Mouse (Mus musculus) MEL (cell line): ENCODE results near the gene Imp4. TPM values are rescaled to one million over a fixed set of nuclear protein-coding genes. Genes with fewer than 3 reads are reported as not detected.

Source experiments
- DNase-seq: peaks from one replicate; pipeline ENCODE4 v3.0.0; 2011; ENCODE audit warnings: low read depth, low spot score
- H3K27ac ChIP-seq: 2 replicates; pipeline ENCODE4 v1.5.1; 2012; ENCODE audit warnings: low read depth, mild to moderate bottlenecking, control low read depth, low read length, moderate library complexity; ENCODE audit not compliant: control insufficient read depth
- H3K27me3 ChIP-seq, 2 experiments: fragments of 150-350 bp in 1 of 2; sonication (generic) in 1 of 2; 2 replicates each; pipeline ENCODE4 v1.6.1; 2012; ENCODE audit warnings: low read length in 2 of 2, mild to moderate bottlenecking in 2 of 2, improper control_type of control experiment in 1 of 2, moderate library complexity in 1 of 2; ENCODE audit not compliant: insufficient read depth in 2 of 2, control insufficient read depth in 1 of 2
- H3K36me3 ChIP-seq, 2 experiments: 2 replicates each; pipeline ENCODE4 v1.6.1; 2012 to 2014; ENCODE audit warnings: low read length in 2 of 2, improper control_type of control experiment in 1 of 2, inconsistent platforms in 1 of 2, mild to moderate bottlenecking in 1 of 2; ENCODE audit not compliant: insufficient read depth in 2 of 2, control insufficient read depth in 1 of 2
- H3K4me1 ChIP-seq, 2 experiments: fragments of 150-350 bp in 1 of 2; sonication (generic) in 1 of 2; 2 replicates each; pipeline ENCODE4 v1.6.1; 2012; ENCODE audit warnings: low read length in 2 of 2, improper control_type of control experiment in 1 of 2, mild to moderate bottlenecking in 1 of 2; ENCODE audit not compliant: insufficient read depth in 2 of 2, control insufficient read depth in 1 of 2
- H3K4me3 ChIP-seq, 2 experiments: fragments of 150-350 bp in 1 of 2; sonication (generic) in 1 of 2; 2 replicates each; pipeline ENCODE4 v1.5.1; 2012; ENCODE audit warnings: low read depth in 2 of 2, low read length in 2 of 2, mild to moderate bottlenecking in 2 of 2, moderate library complexity in 2 of 2, control low read depth in 1 of 2, improper control_type of control experiment in 1 of 2; ENCODE audit not compliant: control insufficient read depth in 1 of 2, insufficient read depth in 1 of 2
- H3K79me2 ChIP-seq: 2 replicates; pipeline ENCODE4 v1.6.1; 2012; ENCODE audit warnings: mild to moderate bottlenecking, low read length, moderate library complexity; ENCODE audit not compliant: control insufficient read depth, poor library complexity, insufficient read depth
- H3K9ac ChIP-seq: 2 replicates; pipeline ENCODE4 v1.6.1; 2012; ENCODE audit warnings: low read depth, mild to moderate bottlenecking, control low read depth, low read length, moderate library complexity; ENCODE audit not compliant: control insufficient read depth, poor library complexity, severe bottlenecking
- H3K9me3 ChIP-seq: fragments of 150-350 bp; sonication (generic); replicated peaks from 2 replicates; pipeline ENCODE4 v1.6.1; 2012; ENCODE audit warnings: mild to moderate bottlenecking, low read length, improper control_type of control experiment, moderate library complexity; ENCODE audit not compliant: insufficient read depth
- CHD1 ChIP-seq: IDR thresholded peaks from 2 replicates; pipeline ENCODE4 v1.6.1; 2012; ENCODE audit warnings: low read depth, mild to moderate bottlenecking, inconsistent platforms, low read length, improper control_type of control experiment
- CHD2 ChIP-seq: IDR thresholded peaks from 2 replicates; pipeline ENCODE4 v1.6.1; 2011; ENCODE audit warnings: low read length, improper control_type of control experiment
- CTCF ChIP-seq, 3 experiments: IDR thresholded peaks in 2 of 3; conservative IDR thresholded peaks in 1 of 3; 2 replicates each; pipeline ENCODE4 v1.5.1; 2011 to 2012; ENCODE audit warnings: low read length in 3 of 3, low read depth in 2 of 3, mild to moderate bottlenecking in 2 of 3, improper control_type of control experiment in 1 of 3, inconsistent platforms in 1 of 3, mixed read lengths in 1 of 3, moderate library complexity in 1 of 3; ENCODE audit not compliant: control insufficient read depth in 1 of 3, insufficient read depth in 1 of 3, poor library complexity in 1 of 3, severe bottlenecking in 1 of 3
- ETS1 ChIP-seq: IDR thresholded peaks from 2 replicates; pipeline ENCODE4 v1.6.1; 2012; ENCODE audit warnings: low read depth, mild to moderate bottlenecking, inconsistent platforms, low read length, improper control_type of control experiment, moderate library complexity
- GATA1 ChIP-seq: IDR thresholded peaks from 2 replicates; pipeline ENCODE4 v1.6.1; 2011; ENCODE audit warnings: low read depth, low read length, improper control_type of control experiment
- KAT2A ChIP-seq: conservative IDR thresholded peaks from 2 replicates; pipeline ENCODE4 v1.6.1; 2012; ENCODE audit warnings: low read depth, low read length, improper control_type of control experiment, inconsistent platforms
- MAFK ChIP-seq: IDR thresholded peaks from 2 replicates; pipeline ENCODE4 v1.6.1; 2011; ENCODE audit warnings: low read depth, mild to moderate bottlenecking, low read length, improper control_type of control experiment, borderline replicate concordance
- MXI1 ChIP-seq: IDR thresholded peaks from 2 replicates; pipeline ENCODE4 v1.6.1; 2011; ENCODE audit warnings: mild to moderate bottlenecking, low read depth, low read length, improper control_type of control experiment
- MYB ChIP-seq: IDR thresholded peaks from 2 replicates; pipeline ENCODE4 v1.6.1; 2011; ENCODE audit warnings: mild to moderate bottlenecking, low read depth, low read length, improper control_type of control experiment
- NELFE ChIP-seq: IDR thresholded peaks from 2 replicates; pipeline ENCODE4 v1.6.1; 2011; ENCODE audit warnings: low read depth, low read length, improper control_type of control experiment
- POLR2A ChIP-seq, 2 experiments: IDR thresholded peaks; 2 replicates each; pipeline ENCODE4 v1.6.1; 2011 to 2012; ENCODE audit warnings: low read length in 2 of 2, mild to moderate bottlenecking in 2 of 2, control low read depth in 1 of 2, improper control_type of control experiment in 1 of 2, low read depth in 1 of 2, moderate library complexity in 1 of 2; ENCODE audit not compliant: control insufficient read depth in 1 of 2, insufficient read depth in 1 of 2, poor library complexity in 1 of 2
- POLR2AphosphoS5 ChIP-seq: IDR thresholded peaks from 2 replicates; pipeline ENCODE4 v1.6.1; 2012; ENCODE audit warnings: low read depth, borderline replicate concordance, mild to moderate bottlenecking, inconsistent platforms, low read length, moderate library complexity, mixed read lengths
- RCOR1 ChIP-seq: IDR thresholded peaks from 2 replicates; pipeline ENCODE4 v1.6.1; 2012; ENCODE audit warnings: low read depth, mild to moderate bottlenecking, inconsistent platforms, low read length, improper control_type of control experiment
- SIN3A ChIP-seq: IDR thresholded peaks from 2 replicates; pipeline ENCODE4 v1.6.1; 2012; ENCODE audit warnings: low read length, improper control_type of control experiment, inconsistent platforms
- SMC3 ChIP-seq: IDR thresholded peaks from 2 replicates; pipeline ENCODE4 v1.6.1; 2011; ENCODE audit warnings: low read depth, low read length, improper control_type of control experiment
- TAL1 ChIP-seq: IDR thresholded peaks from 2 replicates; pipeline ENCODE4 v1.6.1; 2012; ENCODE audit warnings: mild to moderate bottlenecking, inconsistent platforms, low read length, moderate library complexity, mixed read lengths
- TCF12 ChIP-seq: IDR thresholded peaks from 2 replicates; pipeline ENCODE4 v1.6.1; 2014; ENCODE audit warnings: low read depth, mild to moderate bottlenecking, inconsistent platforms, low read length, improper control_type of control experiment, moderate library complexity
- USF1 ChIP-seq: IDR thresholded peaks from 2 replicates; pipeline ENCODE4 v1.6.1; 2014; ENCODE audit warnings: low read depth, mild to moderate bottlenecking, inconsistent platforms, low read length, improper control_type of control experiment, moderate library complexity
- USF2 ChIP-seq, 2 experiments: IDR thresholded peaks; 2 replicates each; pipeline ENCODE4 v1.6.1; 2011 to 2012; ENCODE audit warnings: improper control_type of control experiment in 2 of 2, low read length in 2 of 2, borderline replicate concordance in 1 of 2, inconsistent platforms in 1 of 2, low read depth in 1 of 2, mild to moderate bottlenecking in 1 of 2; ENCODE audit not compliant: insufficient read depth in 1 of 2
- ZKSCAN1 ChIP-seq: IDR thresholded peaks from 2 replicates; pipeline ENCODE4 v1.6.1; 2012; ENCODE audit warnings: low read depth, mild to moderate bottlenecking, inconsistent platforms, low read length, improper control_type of control experiment, moderate library complexity
- ZNF384 ChIP-seq: IDR thresholded peaks from 2 replicates; pipeline ENCODE4 v1.6.1; 2012; ENCODE audit warnings: low read depth, mild to moderate bottlenecking, inconsistent platforms, low read length, improper control_type of control experiment
- polyA plus RNA-seq, 2 experiments: library from polyadenylated mRNA; stranded (reverse) in 1 of 2; unstranded in 1 of 2; fragments of >175 nt in 1 of 2; fragments of >200 nt in 1 of 2; gene quantifications; 2 replicates each; pipeline versions ENCODE4 v1.2.1 to v1.2.4; 2012; ENCODE audit warnings: low replicate concordance in 2 of 2, low read depth in 1 of 2; ENCODE audit not compliant: insufficient read length in 2 of 2, insufficient read depth in 1 of 2, missing spikeins in 1 of 2
- total RNA-seq: library from RNA; depleted of rRNA; stranded (reverse); fragments of 300-350 nt; gene quantifications from 2 replicates; pipeline ENCODE4 v1.2.3, GENCODE M21; 2012

Gene Imp4
- total and polyA plus RNA-seq, 3 experiments = 57.8 to 204 (median 125) TPM

GRCm38 (mm10) chr1:34430981-34431380, 8.7 kb upstream of the Imp4 start:
- TF ChIP-seq KAT2A = no peak
- TF ChIP-seq USF1 = no peak
- no peak for TF ChIP-seq CHD2
- TF ChIP-seq ZKSCAN1 = no peak
- no peak for TF ChIP-seq NELFE
- no peak for TF ChIP-seq ETS1
- TF ChIP-seq ZNF384 = no peak
- no peak for TF ChIP-seq GATA1
- TF ChIP-seq RCOR1 = no peak
- no peak for TF ChIP-seq POLR2AphosphoS5
- TF ChIP-seq MYB = no peak
- TF ChIP-seq MXI1 = no peak
- TF ChIP-seq MAFK = no peak
- no peak for TF ChIP-seq SMC3
- no peak for TF ChIP-seq USF2 (IDR thresholded peaks at IDR 0.05; ENCODE audit: borderline replicate concordance in 1 of 2, insufficient read depth in 1 of 2, low read depth in 1 of 2, low read length in 2 of 2)
- no peak for TF ChIP-seq SIN3A
- no peak for TF ChIP-seq TCF12
- TF ChIP-seq POLR2A (IDR thresholded peaks at IDR 0.05; ENCODE audit: control insufficient read depth in 1 of 2, insufficient read depth in 1 of 2, low read depth in 1 of 2, low read length in 2 of 2, poor library complexity in 1 of 2) = no peak
- TF ChIP-seq, all 39 proteins: peak for 0
- peaks cover 0 to 2% of the 10 kb centered on the region in 2 experiments; a peak in 1 of 4 replicates for H3K27me3 ChIP-seq
- H3K4me3 ChIP-seq = no peak overlapping the region
- H3K79me2 ChIP-seq = no peaks in the 10 kb centered on the region; the same call in 1 of the 2 replicates
- no peaks in the 10 kb centered on the region for H3K36me3 ChIP-seq
- DNase-seq = no peak
- H3K27ac ChIP-seq = no peak overlapping the region
- H3K9me3 ChIP-seq = no peaks in the 10 kb centered on the region
- H3K4me1 ChIP-seq = no peaks in the 10 kb centered on the region
- H3K9ac ChIP-seq = no peak overlapping the region

DNA sequence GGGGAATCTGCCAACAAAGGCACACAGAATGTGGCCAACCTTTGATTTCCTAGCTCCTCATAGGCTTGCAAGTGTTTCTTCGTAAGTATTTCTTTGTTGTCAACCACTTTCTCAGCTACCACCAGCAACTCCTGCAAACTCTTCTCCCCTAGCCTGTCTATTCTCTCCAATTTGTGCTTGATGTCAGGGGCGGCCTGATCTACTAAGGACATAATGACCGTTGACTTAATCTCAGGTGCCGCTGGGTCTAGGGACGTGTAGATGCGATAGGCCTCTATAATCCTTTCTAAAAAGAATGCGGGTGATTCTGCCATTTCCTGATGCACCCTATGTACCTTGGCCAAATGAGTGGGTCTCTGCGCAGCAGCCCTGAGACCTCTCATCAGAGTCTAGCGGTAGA, 8.2 kb upstream of the Imp4 start:
- no peaks in the 10 kb centered on the region for H3K9me3 ChIP-seq
- H3K4me3 ChIP-seq = no peak overlapping the region
- H3K9ac ChIP-seq = no peak overlapping the region
- TF ChIP-seq TAL1 (no peak), CHD1 (no peak), POLR2AphosphoS5 (no peak), MXI1 (no peak), CTCF (IDR thresholded peaks at IDR 0.05 in 2 of 3, conservative IDR thresholded peaks at IDR 0.05 in 1 of 3; ENCODE audit: control insufficient read depth in 1 of 3, insufficient read depth in 1 of 3, low read depth in 2 of 3, low read length in 3 of 3, poor library complexity in 1 of 3, severe bottlenecking in 1 of 3) (no peak)
- TF ChIP-seq, all 39 proteins: peak for 0
- no peaks in the 10 kb centered on the region for H3K36me3 ChIP-seq
- H3K4me1 ChIP-seq = no peaks in the 10 kb centered on the region
- no peak overlapping the region for H3K27ac ChIP-seq
- H3K79me2 ChIP-seq = no peaks in the 10 kb centered on the region; the same call in 1 of the 2 replicates
- no peak for DNase-seq
- peaks cover 0 to 2% of the 10 kb centered on the region in 2 experiments; a peak in 1 of 4 replicates for H3K27me3 ChIP-seq
